Mouse (Mus musculus) heart, postnatal 25 days (tissue): Measurements from ENCODE around the gene Rbms3. TPM values are rescaled to one million over a fixed set of nuclear protein-coding genes. Genes with fewer than 3 reads are reported as not detected.

Experiments used
- DNase-seq: peaks from one replicate; pipeline ENCODE4 v3.0.0; 2022; ENCODE audit warnings: low spot score
- intact Hi-C: fragments of 180-260 bp; cut with DNase I; formaldehyde crosslinking; loops from one replicate; pipeline ENCODE4 v1.15.1; 2025
- total RNA-seq, 2 experiments: library from RNA; stranded (reverse); gene quantifications; 2 replicates each; pipeline ENCODE4 v1.2.3; 2021

Rbms3 gene
- total RNA-seq, 2 experiments from 2014 or later = 12.5 to 12.7 TPM

DNA sequence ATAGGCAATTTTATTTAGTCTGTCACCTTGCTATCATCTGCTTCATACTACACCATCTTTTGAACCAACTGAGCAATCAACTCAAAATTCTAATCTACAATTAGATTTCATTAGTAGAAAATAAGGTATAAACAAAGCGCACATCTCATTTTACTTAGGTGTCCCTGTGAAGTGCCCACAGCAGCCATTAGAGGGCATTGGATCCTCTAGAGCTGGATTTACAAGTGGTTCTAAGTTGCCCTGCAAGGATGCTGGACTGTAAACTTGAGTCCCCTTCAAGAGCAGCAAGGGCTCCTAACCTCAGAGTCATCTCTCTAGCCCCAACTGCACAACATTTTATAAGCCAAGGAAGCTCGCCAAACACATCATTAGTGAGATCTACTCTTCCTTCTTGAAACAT, 891.9 kb downstream of the Rbms3 start:
- intact Hi-C loops = no loop called here
- no peak for DNase-seq

DNA sequence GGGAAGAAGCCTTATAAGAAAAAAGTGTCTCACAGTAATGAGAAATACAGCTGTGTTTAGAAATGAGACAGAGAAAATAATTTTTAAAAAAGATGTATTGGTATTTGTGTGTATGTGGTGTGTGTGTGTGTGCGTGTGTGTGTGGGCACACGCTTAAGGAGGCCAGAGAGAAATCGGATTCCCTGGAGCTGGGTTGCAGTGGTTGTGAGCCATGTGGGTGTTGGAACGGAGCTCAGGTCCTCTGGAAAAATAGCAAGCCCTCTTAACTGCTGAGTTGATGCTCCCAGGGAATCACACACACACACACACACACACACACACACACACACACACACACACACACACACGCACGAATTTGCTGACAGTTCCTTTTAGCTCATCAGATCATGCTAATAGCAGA, 900.5 kb downstream of the Rbms3 start:
- intact Hi-C loops = no loop called here
- DNase-seq = no peak

DNA sequence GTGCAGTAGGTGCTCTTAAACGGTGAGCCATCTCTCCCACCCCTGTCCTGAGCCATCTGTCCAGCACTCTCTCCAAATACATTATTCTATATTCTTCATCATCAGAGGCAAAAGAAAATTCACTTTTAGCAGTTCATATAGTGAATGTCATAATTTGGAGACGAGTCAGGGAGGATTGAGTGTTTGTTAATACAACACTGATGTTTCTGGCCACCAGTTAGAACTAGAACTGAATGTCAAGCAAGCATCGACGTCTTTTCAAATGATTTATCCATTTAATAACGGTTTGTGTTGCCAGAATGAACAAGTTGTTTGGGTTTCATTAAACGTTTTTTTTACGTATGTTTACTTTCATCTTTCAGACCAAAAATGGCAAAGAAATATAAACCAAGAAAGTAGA, 901.1 kb downstream of the Rbms3 start:
- no peak for DNase-seq
- intact Hi-C loops = no loop called here

DNA sequence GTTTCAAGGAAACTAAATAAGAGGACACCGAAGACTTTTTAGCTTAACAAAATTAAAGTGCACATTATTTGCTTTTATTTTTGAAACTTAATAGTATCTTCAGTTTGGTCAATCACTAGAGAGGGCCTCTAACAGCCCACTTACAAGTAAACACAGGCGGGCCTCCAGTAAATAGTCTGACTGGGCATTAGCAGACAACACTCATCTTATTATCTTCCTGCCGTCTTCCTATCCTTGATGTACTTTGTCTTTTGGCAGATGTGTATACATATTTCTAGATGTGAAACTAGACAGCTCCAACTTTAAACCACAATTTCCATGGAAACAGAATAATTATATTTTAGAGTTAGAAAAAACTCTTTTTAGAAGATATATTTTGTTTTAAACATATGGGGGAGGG, 901.6 kb downstream of the Rbms3 start:
- intact Hi-C loops = no loop called here

DNA sequence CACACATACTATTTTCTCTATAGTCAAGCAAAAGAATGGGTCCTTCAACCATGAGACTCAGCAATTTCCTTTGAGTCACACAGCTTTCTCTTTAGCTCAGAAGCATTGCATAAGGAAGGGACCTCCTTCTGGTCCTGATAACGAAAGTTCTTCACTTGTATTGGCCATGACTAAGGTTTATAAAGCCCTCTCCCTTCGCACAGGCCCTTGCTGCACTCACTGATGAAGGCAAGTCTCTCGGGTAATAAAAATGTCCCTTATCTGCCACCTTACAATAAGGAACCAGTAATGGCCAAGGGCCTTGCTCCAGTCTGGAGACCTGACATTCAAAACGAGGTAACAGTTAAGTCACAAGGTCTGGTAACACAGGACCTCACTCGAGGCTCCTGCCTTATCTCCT, 905.1 kb downstream of the Rbms3 start:
- intact Hi-C loops = no loop called here
- DNase-seq = no peak

More for the DNA sequence above, 901.6 kb downstream of the Rbms3 start:
- no peak for DNase-seq

DNA sequence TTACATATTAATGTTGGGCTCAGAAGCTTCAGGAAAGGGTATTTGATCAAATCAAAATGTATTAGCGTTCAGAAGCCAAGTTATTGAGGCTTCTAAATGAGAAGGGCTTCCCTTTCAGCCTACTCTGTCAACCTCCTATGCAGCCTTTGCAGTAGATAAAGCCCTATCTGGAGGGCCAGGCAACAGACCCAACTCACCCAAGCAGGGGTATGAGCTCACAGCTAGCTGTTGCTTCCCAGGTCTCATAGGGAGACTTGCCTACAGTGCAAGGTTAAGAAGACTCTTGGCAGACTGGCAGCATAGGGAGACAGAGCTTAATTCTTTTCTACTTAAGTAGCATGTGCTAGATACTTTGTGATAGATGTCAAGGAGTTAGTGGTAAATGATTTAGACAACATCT, 926.6 kb downstream of the Rbms3 start:
- intact Hi-C loops = no loop called here
- no peak for DNase-seq

DNA sequence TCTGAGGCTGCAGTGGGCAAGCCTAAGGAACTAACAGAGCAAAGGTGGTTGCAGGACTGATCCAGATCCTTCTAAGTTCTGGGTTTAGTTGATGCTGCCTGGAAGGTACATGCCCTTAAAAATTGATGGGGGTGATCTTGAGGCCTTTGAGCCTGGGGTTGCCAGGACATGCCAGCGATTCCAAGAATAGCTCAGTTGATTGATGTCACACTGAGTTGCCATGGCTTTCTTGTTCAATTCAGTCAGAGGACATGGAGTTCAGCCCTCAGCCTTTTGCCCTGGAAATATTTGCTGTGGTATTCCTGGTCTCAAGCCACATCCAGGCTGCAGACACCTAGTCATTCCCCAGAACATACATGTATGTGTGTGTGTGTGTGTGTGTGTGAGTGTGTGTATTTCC, 927.1 kb downstream of the Rbms3 start:
- DNase-seq = no peak
- intact Hi-C loops = no loop called here

DNA sequence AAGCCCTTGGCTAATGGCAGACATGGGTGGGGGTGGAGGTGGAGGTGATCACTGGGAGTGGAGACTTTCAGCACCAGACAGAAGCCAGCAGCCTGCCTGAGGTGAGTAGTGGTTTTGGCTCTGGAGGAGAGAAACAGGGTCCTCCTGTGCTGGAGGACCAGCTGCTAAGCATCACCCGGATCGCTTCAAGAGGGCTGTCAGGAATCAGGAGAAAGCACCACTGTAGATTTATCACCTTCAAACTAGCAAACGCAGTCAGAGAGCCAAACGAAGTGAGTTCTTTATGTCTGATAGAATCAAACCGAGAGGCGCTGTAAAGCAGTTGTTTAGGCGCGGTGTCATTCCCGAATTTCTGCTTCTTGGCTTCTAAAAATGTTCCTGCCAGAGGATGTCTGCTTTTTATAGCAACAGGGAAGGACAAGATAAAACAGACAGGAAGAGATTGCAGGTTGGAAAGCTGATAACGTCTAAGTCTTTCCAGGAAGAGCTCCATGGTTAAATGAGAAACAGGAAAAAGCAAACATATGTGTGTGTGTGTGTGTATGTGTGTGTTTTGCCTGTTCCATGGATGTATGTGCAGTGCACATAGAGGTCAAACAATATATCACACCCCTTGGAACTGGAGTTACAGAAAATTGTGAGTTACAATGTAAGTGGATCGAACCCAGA, 928.1 kb downstream of the Rbms3 start:
- DNase-seq = no peak
- intact Hi-C loops = loop anchor here (2.0 kb wide), 1 partner anchor 23 kb away; no protein-coding TSS in a partner anchor

DNA sequence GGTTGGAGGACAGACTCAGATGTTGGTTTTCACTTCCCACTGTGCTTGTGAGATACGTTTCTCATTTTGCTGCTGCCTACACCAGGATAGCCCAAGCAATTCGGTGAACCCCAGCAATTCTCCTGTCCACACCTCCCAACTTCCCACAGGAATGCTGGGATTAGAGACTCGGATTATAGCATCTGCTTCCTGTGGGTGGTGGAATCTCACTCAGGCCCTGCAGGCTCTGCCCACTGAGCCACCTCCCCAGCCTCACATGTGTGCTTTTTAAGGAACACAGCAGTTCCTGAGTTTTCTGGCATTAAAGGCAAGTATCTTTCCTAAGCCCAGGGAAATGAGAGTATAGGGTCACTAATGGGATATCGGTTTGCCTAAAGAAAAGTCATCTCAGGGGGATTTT, 941.1 kb downstream of the Rbms3 start:
- intact Hi-C loops = no loop called here
- DNase-seq = no peak

DNA sequence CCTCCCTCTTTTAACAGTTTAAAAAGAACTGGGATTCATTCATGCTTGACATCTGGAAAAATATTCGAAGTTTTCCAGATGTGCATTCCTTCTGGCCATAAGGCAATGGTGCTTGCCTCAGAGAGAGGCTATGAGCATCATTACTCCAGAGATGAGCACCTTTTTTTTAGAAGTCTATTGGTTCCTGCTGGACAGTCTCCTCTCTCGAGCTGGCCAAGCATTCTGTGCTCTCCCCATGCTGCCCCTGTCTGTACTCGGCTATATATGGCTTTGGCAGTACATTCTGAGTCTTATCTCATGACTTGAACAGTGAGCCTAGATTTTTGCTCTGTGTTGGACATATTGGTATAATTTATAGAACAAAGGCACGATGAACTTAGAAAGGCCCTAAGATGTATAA, 952.6 kb downstream of the Rbms3 start:
- DNase-seq = no peak
- intact Hi-C loops = no loop called here

DNA sequence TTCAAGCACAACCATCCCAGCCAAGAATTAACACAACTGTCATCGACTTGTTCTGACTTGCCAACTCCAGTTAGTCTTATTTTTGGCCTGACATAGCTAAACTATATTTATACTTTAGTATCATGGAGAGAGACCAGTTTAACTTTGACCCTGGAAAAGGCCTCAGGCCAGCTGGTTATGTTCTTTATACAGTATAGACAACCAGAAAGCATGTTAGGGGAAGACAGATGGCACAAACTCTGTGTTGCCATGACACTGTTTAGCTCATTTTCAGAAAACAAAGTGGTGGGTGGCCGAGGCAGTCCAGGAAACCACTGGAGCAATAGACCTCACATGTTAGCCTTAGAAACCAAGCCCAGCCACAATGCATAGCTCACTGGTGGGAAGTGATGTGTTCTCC, 953.3 kb downstream of the Rbms3 start:
- no peak for DNase-seq
- intact Hi-C loops = no loop called here

DNA sequence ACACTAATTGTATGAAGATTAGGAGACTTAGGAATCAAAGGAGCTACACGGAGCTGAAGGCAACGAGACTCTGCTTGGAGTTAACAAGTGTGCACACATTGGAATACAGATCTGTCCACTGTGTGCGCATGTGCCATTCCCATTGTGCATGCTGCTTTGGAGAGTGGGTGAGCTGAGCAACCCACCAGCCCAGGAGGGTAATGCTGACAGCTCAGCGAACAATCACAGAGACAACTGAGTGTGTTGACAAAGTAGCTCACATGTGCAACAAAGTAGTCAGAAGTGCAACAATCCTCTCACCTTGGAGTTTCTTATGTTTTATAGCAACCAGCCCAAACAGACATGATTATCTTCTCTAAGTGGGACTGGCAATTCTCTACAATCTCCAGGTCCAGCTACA, 955.5 kb downstream of the Rbms3 start:
- intact Hi-C loops = no loop called here
- DNase-seq = no peak

DNA sequence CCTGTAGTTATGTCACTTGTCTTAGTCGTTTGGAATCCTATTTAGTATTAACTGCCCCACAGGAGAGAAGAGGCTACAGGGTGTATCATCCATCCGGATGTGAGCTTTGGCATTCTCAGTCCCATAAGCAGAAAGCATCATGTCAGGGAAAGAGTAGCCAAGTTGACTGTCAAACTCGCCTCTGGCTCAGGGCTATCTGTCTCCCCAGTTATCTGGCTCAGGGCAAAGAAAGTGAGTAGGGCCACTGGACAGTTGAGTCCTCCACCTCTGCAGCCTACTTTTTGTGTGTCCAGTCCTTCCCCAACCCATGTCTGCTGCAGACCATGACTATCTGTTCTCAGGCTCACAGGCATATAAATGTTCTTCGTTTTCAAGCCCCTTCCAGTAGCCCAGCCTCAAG, 968.7 kb downstream of the Rbms3 start:
- intact Hi-C loops = no loop called here
- no peak for DNase-seq

DNA sequence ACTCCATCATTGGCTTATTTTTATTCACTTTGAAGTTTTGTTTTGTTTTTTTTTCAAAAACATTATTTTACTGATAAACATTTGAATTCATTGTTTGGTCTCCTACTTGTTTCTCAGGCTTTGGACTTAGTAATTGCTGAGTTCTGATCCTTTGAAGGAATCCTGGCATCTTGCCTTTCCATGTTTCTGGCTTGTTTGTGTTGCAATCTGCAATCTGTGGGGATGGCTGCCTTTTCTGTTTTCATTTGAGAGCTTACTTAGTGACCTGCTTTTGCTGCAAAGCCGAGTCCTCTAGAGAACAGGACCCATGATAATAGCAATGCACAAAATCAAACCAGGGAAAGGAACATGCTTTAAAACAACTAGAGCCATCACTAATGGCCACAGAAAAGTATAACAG, 969.8 kb downstream of the Rbms3 start:
- intact Hi-C loops = no loop called here
- no peak for DNase-seq

DNA sequence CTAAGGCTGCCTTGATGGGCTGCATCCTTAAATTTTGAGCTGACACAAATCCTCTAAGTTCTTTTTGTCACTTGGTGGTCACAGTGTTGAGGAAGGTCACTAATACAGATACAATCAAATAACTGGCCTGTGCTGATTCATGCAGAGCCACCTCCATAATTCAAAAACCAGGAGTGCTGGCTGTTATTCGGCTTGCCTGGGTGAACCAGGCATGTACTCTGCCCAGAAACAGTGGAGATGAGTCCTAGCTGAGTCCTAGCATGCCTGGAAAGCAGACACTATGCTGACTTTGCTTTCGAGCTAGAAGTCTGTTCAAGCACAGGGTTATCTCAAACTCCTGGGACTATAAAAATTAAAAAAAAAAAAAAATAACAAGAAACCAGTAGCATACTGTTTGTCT, 972.6 kb downstream of the Rbms3 start:
- DNase-seq = no peak
- intact Hi-C loops = no loop called here

DNA sequence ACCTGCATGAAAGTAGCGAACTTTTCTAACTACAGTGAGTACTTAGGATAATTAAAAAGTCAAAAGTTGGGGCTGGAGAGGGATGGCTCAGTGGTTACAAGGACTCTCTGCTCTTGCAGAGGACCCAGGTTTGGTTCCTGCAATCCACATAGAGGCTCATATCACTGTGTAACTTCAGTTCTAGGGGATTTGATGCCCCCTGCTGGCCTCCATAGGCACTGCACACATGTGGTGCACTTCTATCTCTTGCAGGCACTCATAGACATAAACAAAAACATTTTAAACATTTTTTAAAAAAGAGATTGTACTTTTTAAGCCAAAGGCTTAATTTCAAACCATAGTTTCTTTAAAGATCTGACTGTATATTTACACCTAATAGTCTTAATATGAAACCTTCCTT, 978.3 kb downstream of the Rbms3 start:
- DNase-seq = no peak
- intact Hi-C loops = no loop called here

DNA sequence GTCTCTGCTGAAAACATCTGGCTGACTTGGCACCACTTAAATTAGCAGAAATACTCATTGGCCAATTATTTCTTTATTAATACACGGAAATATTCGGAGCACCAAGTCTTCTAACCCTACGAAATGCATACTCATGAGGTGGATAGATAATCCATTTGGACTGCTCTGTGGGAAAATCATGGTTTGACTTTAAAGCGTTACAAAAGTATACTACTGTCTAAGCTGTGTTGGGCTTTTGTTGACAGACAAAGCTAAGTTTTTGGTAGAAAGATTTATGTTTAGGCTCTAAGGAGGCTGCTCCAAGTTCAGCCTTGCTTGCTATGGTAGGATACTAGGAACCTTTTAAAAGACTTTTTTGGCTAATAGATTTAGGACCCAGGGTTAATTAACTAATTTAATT, 979.8 kb downstream of the Rbms3 start:
- DNase-seq = no peak
- intact Hi-C loops = no loop called here

DNA sequence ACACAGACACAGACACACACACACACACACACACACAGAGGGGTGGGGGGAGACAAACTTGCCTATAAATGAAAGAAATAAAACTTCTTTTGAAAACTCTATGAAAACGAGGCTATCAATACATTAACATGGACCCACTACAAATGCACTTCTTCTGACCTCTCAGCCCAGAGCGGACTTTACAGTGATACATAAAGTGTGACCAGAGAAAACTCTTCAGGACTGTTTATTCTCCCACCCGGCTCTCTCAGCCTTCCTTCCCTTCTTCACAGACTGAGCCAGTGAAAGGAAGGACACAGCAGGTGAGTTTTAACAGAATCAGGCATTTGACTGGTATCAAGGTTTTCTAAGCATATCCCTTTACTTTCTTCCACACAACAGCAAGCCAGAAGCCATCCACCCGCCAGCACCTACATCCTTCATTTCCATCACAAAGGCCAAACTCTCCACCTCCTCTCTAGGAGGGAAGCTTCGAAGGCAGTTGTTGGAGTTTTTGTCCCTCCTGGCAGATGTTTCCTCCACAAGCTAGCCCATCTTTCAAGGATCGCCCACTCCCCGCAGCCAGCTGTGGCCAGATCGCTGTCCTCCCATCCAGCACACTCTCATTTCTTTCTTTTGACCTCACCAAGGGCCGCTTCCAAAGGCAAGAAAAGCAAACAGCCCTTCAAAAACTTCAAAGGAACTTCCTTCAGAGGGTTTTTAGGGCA, 980.5 kb downstream of the Rbms3 start:
- intact Hi-C loops = no loop called here
- DNase-seq = no peak

DNA sequence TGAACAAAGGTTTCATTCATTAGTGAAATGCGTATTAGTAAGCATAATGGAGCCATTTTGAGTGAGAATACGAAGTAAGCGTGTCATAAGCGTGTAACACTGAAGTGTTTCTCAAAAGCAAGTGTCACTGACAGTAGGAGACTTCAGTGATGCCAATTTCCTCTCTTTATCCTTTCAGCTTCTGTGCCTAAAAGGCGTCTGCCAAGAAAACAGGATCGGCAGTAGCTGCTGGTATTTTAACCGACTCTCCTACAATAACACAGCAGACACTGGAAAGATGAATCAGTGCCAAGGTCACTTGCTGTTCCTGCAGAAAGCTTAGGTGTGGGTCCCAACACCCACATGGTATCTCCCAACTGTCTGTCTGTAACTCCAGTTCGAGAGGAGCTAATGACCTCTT, 985.1 kb downstream of the Rbms3 start:
- no peak for DNase-seq
- intact Hi-C loops = no loop called here

DNA sequence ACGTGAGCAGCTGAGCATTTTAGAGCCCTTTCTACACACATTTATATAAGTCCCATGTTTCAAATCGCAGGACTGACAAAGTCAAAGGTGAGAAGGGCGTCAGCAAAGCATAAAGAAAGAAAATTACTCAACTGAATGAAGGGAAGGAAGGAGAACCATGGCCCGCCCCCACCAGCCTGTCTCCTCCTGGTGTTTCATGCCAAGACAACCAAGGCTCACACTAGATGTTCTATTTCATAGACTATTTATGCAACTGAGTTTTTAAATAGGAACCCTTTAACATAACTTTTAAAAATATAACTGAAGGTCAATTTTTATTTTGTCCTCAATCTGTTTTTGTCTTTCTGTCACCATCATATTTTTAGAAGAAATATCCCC, 989.4 kb downstream of the Rbms3 start:
- no peak for DNase-seq
- intact Hi-C loops = no loop called here

DNA sequence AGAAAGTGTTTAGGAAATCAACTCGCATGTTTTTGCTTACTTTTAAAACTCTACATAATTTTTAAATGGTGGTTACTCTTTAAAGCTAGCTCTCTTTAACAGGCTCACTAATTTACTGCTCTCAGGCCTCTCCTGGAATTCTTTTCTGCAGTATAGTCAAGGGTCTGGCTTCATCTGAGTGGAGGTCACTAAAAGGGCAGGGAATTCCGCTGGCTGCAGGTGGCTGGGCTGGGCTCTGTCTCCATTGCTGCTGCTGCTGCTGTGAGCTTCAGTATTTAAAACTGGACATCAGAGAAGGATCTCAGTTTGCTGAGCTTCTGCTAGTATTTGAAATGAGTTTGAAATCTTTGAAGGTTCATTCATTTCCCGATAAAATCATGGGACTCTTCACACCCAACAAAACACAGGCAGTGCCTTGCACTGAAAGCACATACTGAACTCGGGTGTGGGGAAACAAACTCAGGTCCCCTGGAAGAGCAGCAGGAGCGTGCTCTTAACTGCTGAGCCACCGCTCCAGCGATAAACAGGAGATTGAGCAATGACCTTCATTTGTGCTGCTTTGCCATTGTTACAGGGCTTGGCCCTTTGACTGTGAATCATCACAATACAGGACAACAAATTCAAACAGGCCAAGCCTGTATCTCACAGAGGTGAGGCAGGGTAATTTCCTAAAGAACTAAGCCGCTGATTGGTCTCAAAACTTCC, 990.0 kb downstream of the Rbms3 start:
- DNase-seq = no peak
- intact Hi-C loops = no loop called here
